Mouse (Mus musculus) lung, postnatal 0 days (tissue): Measurements from ENCODE around the gene Prr14. TPM values are rescaled to one million over a fixed set of nuclear protein-coding genes. Genes with fewer than 3 reads are reported as not detected.
"Not testable (repeated sequence)": the region's sequence is repeated elsewhere in the genome, so short reads cannot be mapped to it uniquely, and the experiment has no call there.

Experiments
- ATAC-seq: fragments of 200-750 bp; cut with Nextera tagmentation; 2 replicates; pipeline ENCODE4 v1.8.0; 2017; ENCODE audit warnings: moderate library complexity
- DNase-seq: peaks from one replicate; pipeline ENCODE4 v3.0.0-alpha.2; 2016; ENCODE audit warnings: low spot score
- H3K27ac ChIP-seq: fragments of 300-500 bp; sonication (generic); 2 replicates; pipeline ENCODE4 v1.5.1; 2014; ENCODE audit warnings: antibody characterized with exemption, mild to moderate bottlenecking, low read length, mixed read lengths
- H3K27me3 ChIP-seq: fragments of 300-500 bp; sonication (generic); replicated peaks from 2 replicates; pipeline ENCODE4 v1.6.1; 2014; ENCODE audit warnings: low read length, mixed read lengths; ENCODE audit not compliant: insufficient read depth
- H3K36me3 ChIP-seq: fragments of 300-500 bp; sonication (generic); 2 replicates; pipeline ENCODE4 v1.6.1; 2014; ENCODE audit warnings: low read length, mixed read lengths; ENCODE audit not compliant: insufficient read depth
- H3K4me1 ChIP-seq: fragments of 300-500 bp; sonication (generic); 2 replicates; pipeline ENCODE4 v1.6.1; 2014; ENCODE audit warnings: antibody characterized with exemption, low read depth, low read length, mixed read lengths; ENCODE audit not compliant: insufficient read depth
- H3K4me2 ChIP-seq: fragments of 300-500 bp; sonication (generic); replicated peaks from 2 replicates; pipeline ENCODE4 v1.6.1; 2014; ENCODE audit warnings: low read depth, mild to moderate bottlenecking, low read length, moderate library complexity, mixed read lengths
- H3K4me3 ChIP-seq: fragments of 300-500 bp; sonication (generic); 2 replicates; pipeline ENCODE4 v1.5.1; 2014; ENCODE audit warnings: low read depth, low read length
- H3K9ac ChIP-seq: fragments of 300-500 bp; sonication (generic); replicated peaks from 2 replicates; pipeline ENCODE4 v1.6.1; 2014; ENCODE audit warnings: low read depth, mild to moderate bottlenecking
- H3K9me3 ChIP-seq: fragments of 300-500 bp; sonication (generic); 2 replicates; pipeline ENCODE4 v1.6.1; 2016; ENCODE audit warnings: low read length, mixed read lengths
- CTCF ChIP-seq: IDR thresholded peaks from 2 replicates; pipeline ENCODE4 v1.5.1; 2016; ENCODE audit warnings: antibody characterized with exemption, mild to moderate bottlenecking
- EP300 ChIP-seq: IDR thresholded peaks from 2 replicates; pipeline ENCODE4 v1.6.1; 2016; ENCODE audit warnings: antibody characterized with exemption, mild to moderate bottlenecking, control low read depth
- WGBS: fragments of 180-500 bp; shearing (Covaris S2); extraction: QIAGEN DNeasy Blood & Tissue Kit; methylation state at CpG from one replicate; pipeline ENCODE4 v1.1.7; 2014; 5-methylcytosine and 5-hydroxymethylcytosine counted together
- polyA plus RNA-seq: library from polyadenylated mRNA; unstranded; fragments of >200 nt; fragmentation: Nextera tagmentation; extraction: Ambion mirVana; gene quantifications from 2 replicates; pipeline ENCODE4 v1.2.1, GENCODE M21; 2015

The Prr14 gene
- polyA plus RNA-seq, 1 experiment from 2014 or later = 37.6 TPM

DNA sequence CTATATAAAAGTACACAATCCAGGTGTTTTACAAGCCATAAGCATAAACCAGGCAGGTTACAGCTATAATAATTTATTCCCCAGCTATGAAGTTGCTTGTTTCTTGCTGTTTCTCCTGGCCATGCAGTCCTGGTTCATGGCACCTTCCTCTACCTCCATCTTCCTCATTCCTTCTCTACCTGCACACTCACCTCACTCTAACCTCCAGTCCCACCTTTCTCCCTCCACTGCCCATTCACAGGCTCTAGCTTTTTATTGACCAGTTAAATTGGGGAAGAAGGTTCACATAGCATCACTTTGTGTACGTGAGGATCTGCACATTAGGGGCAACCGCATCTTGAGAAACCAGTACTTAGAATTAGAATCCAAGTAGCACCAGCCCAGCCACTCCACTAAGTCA, 6.4 kb upstream of the Prr14 start:
- Histone ChIP-seq H3K27me3 (no peaks in the 10 kb centered on the region), H3K4me1 (peaks cover 7% of the 10 kb centered on the region; the same call in 1 of the 2 replicates), H3K4me3 (no peak overlapping the region), H3K9me3 (no peaks in the 10 kb centered on the region), H3K4me2 (no peak overlapping the region), H3K27ac (no peak overlapping the region), H3K9ac (no peak overlapping the region), H3K36me3 (0 out of 2 replicates have a peak, but pooled peaks cover 5% of the 10 kb centered on the region)
- TF ChIP-seq EP300 (no peak), CTCF (no peak)
- ATAC-seq = no peak
- DNase-seq = no peak
- WGBS = 91% methylated on average over 2 of the region's 2 CpGs

- Histone ChIP-seq H3K36me3 (0 out of 2 replicates have a peak, but pooled peaks cover 5% of the 10 kb centered on the region), H3K27me3 (no peaks in the 10 kb centered on the region), H3K4me3 (no peak overlapping the region), H3K9ac (no peak overlapping the region), H3K27ac (no peak overlapping the region), H3K4me1 (no peaks in the 10 kb centered on the region), H3K4me2 (no peak overlapping the region), H3K9me3 (no peaks in the 10 kb centered on the region)
- ATAC-seq (no peak), DNase-seq (no peak)
- WGBS = 88% methylated on average over 7 of the region's 7 CpGs
- no peak for TF ChIP-seq EP300
- TF ChIP-seq CTCF = no peak
Measured at GRCm38 (mm10) chr7:127454905-127455304, 4.5 kb upstream of the Prr14 start.

DNA sequence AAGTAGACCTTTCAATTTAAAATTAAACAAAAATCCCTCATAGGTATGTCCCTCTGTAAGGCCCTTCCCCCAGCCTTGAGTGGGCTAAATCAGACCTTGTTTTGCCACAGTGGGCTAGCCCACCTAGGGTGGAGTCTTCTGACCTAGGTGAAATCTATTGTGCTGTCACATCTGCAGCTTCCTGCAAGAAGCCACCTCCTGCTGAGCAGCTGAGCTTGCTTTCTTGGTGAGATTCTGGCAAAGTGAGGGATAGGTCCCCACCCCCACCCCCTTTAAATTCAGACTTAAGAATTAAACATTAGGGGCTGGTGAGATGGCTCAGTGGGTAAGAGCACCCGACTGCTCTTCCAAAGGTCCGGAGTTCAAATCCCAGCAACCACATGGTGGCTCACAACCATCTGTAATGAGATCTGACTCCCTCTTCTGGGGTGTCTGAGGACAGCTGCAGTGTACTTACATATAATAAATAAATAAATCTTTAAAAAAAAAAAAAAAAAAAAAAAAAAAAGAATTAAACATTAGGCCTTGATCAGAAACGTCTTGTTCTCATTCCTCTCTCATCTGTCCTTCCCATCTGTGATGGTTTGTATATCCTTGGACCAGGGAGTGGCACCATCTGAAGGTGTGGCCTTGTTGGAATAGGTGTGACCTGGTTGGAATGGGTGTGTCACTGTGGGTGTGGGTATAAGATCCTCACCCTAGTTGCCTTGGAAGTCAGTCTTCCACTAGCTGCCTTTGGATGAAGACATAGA, 864 bp upstream of the Prr14 start:
- 79% methylated on average over 3 of the region's 3 CpGs for WGBS
- ATAC-seq, H3K36me3 ChIP-seq: not testable (repeated sequence)

GRCm38 (mm10) chr7:127465191-127465590, 5.8 kb downstream of the Prr14 start:
- no peaks in the 10 kb centered on the region for H3K27me3 ChIP-seq
- H3K9ac ChIP-seq = no peak overlapping the region
- H3K4me2 ChIP-seq = no peak overlapping the region
- 97% methylated on average over 3 of the region's 3 CpGs for WGBS
- DNase-seq (no peak), ATAC-seq (no peak)
- no peaks in the 10 kb centered on the region for H3K36me3 ChIP-seq
- TF ChIP-seq CTCF (no peak), EP300 (no peak)
- no peak overlapping the region for H3K4me3 ChIP-seq
- no peaks in the 10 kb centered on the region for H3K9me3 ChIP-seq
- H3K4me1 ChIP-seq = no peaks in the 10 kb centered on the region
- no peak overlapping the region for H3K27ac ChIP-seq

More for the DNA sequence above, 864 bp upstream of the Prr14 start:
- not testable (repeated sequence) for H3K4me3 ChIP-seq, DNase-seq, H3K4me2 ChIP-seq, H3K27me3 ChIP-seq, H3K4me1 ChIP-seq, H3K9ac ChIP-seq, H3K9me3 ChIP-seq, H3K27ac ChIP-seq

DNA sequence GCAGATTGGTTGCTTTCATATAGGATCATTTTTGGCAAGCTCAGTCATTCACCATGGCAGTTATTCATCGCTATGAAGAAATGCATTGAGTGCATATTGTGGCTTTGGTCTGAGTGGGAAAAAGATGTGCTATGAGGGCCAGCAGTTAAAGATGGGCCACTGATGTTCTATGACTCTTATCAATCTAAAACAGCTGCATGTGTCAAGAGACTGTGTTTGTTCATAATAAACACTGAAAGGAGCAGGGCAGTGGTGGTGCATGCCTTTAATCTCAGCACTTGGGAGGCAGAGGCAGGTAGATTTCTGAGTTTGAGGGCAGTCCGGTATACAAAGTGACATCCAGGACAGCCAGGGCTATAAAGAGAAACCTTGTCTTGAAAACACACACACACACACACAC, 6.3 kb downstream of the Prr14 start:
- not testable (repeated sequence) for H3K36me3 ChIP-seq, H3K27ac ChIP-seq, H3K4me1 ChIP-seq, H3K9me3 ChIP-seq, ATAC-seq, DNase-seq, H3K4me3 ChIP-seq, H3K9ac ChIP-seq, H3K4me2 ChIP-seq, H3K27me3 ChIP-seq
- 94% methylated on average over 2 of the region's 2 CpGs for WGBS

DNA sequence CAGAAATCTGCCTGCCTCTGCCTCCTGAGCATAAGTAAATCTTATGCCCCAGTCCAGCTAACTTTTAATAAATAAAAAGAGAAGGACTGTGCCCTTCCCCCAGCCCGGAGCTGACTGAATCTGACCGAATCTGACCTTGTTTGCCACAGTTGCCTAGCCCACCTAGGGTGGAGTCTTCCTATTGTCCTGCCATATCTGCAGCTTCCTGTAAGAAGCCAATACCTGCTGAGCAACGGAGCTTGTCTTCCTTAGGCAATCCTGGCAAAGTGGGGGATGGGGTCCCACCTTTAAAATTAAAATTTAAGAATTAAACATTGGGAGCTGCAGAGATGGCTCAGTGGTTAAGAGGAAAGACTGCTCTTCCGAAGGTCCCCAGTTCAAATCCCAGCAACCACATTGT, 7.2 kb downstream of the Prr14 start:
- 88% methylated on average over 4 of the region's 4 CpGs for WGBS
- no peaks in the 10 kb centered on the region for H3K36me3 ChIP-seq
- ATAC-seq (no peak), DNase-seq (no peak)
- H3K4me3 ChIP-seq = no peak overlapping the region
- H3K4me1 ChIP-seq = no peaks in the 10 kb centered on the region
- no peaks in the 10 kb centered on the region for H3K27me3 ChIP-seq
- no peak overlapping the region for H3K9ac ChIP-seq
- H3K27ac ChIP-seq = no peak overlapping the region
- TF ChIP-seq EP300 (no peak), CTCF (no peak)
- H3K9me3 ChIP-seq = no peaks in the 10 kb centered on the region
- no peak overlapping the region for H3K4me2 ChIP-seq
